In the genomic region with DNA sequence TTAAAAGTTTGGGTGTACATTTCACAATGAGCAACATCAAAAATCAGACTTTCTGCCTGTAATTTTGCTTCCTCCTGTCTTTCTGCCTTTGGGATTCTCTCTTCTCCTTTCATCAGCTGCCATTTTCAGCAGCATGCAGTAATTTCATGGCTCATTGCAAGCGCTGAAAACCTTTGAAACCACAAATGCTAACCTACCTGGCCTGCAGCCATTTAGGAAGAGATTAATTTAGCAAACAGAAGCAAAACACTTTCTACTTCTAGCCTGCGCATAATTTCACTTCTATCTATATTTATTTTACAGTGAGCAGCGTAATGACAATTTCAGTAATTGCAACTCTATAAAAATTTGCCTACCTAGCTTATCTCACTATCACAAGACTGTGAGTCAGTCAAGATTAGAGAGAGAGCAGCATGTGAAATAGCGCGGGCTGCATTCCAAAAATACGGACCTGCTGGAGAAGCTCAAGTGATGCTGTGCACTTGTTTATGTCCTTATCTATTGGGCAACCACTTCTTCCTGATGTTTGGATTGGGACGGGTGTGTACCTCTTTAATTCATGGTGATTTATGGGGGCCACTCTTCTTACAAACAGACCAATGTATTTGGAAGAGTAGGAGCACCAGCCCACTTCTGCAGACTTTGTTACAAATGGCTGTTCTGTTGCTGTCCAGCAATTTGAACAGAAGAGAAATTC, we compare ENCODE assay signal across 7 mouse cellular contexts.
DNase-seq lines count a peak whose midpoint lies in the region; ATAC-seq and TF ChIP-seq lines count a peak whose summit lies in the region.

No protein-coding gene starts in this region.

- H3K36me3 ChIP-seq in heart, embryonic 16.5 days (ENCODE audit: control insufficient read depth, insufficient read depth), result no peaks in the 10 kb centered on the region
- H3K36me3 ChIP-seq in midbrain, postnatal 0 days (ENCODE audit: insufficient read depth, low read length), result no peaks in the 10 kb centered on the region

- WGBS in heart, embryonic 16.5 days, result 25% methylated on average over 7 of the region's 7 CpGs
- 48% methylated on average over 7 of the region's 7 CpGs for WGBS in midbrain, postnatal 0 days

- H3K4me1 ChIP-seq in heart, embryonic 16.5 days (ENCODE audit: control insufficient read depth, insufficient read depth, low read length), result peaks cover 4% of the 10 kb centered on the region
- 0 out of 2 replicates have a peak, but pooled peaks cover 3% of the 10 kb centered on the region for H3K4me1 ChIP-seq in midbrain, postnatal 0 days (ENCODE audit: insufficient read depth, low read length)

- H3K27ac ChIP-seq in heart, embryonic 16.5 days (ENCODE audit: low read length), result no peak overlapping the region
- H3K27ac ChIP-seq in midbrain, postnatal 0 days (ENCODE audit: low read depth, low read length), result no peak overlapping the region
- H3K27ac ChIP-seq in layer of hippocampus, adult 2 months, result no peak overlapping the region

- peak; percentile 16 to 29 for DNase-seq in layer of hippocampus, postnatal 14 days (ENCODE audit: low spot score in 2 of 2)
- DNase-seq in layer of hippocampus, adult 9-10 months (ENCODE audit: low spot score), result no peak
- DNase-seq in cerebellum, adult 18-20 months, result peak; percentile 71 to 72
- DNase-seq in midbrain, postnatal 0 days (ENCODE audit: low spot score), result peak; percentile 60
- DNase-seq in layer of hippocampus, adult 2 months (ENCODE audit: low spot score in 2 of 2), result no peak
- no peak for DNase-seq in frontal cortex, postnatal 14 days (ENCODE audit: low spot score in 2 of 2)

- ATAC-seq in heart, embryonic 16.5 days (replicated peaks; ENCODE audit: extremely low read depth, insufficient read depth, low FRiP score), result no peak
- ATAC-seq in midbrain, postnatal 0 days (ENCODE audit: low FRiP score), result no peak

- H3K9ac ChIP-seq in heart, embryonic 16.5 days (ENCODE audit: low read length), result no peak overlapping the region
- no peak overlapping the region for H3K9ac ChIP-seq in midbrain, postnatal 0 days (replicated peaks; ENCODE audit: low read length, poor library complexity, severe bottlenecking)

- no peaks in the 10 kb centered on the region for H3K9me3 ChIP-seq in heart, embryonic 16.5 days (replicated peaks; ENCODE audit: control insufficient read depth, low read length)
- H3K9me3 ChIP-seq in midbrain, postnatal 0 days (ENCODE audit: low read length), result no peaks in the 10 kb centered on the region

- peak overlapping the region; percentile 34 for H3K4me3 ChIP-seq in heart, embryonic 16.5 days (ENCODE audit: low read length)
- no peak overlapping the region for H3K4me3 ChIP-seq in midbrain, postnatal 0 days (ENCODE audit: low read depth, low read length)
- no peak overlapping the region for H3K4me3 ChIP-seq in layer of hippocampus, adult 2 months

- H3K4me2 ChIP-seq in heart, embryonic 16.5 days (ENCODE audit: low read depth, low read length), result peak overlapping the region; percentile 60
- H3K4me2 ChIP-seq in midbrain, postnatal 0 days (ENCODE audit: low read depth, low read length, poor library complexity, severe bottlenecking), result no peak overlapping the region

- no peak for TF ChIP-seq CTCF in midbrain, postnatal 0 days (IDR thresholded peaks at IDR 0.05)
- no peak for TF ChIP-seq CTCF in layer of hippocampus, adult 2 months (conservative IDR thresholded peaks at IDR 0.05)

- no peaks in the 10 kb centered on the region for H3K27me3 ChIP-seq in heart, embryonic 16.5 days (ENCODE audit: control insufficient read depth, insufficient read depth, low read length)
- H3K27me3 ChIP-seq in midbrain, postnatal 0 days (ENCODE audit: insufficient read depth, low read length), result no peaks in the 10 kb centered on the region

Comparison
In these comparisons a context has a peak if more than half of its experiments do, and no peak if none do; other contexts are left out.
1. DNase-seq: peak in layer of hippocampus, postnatal 14 days (2 of 2), cerebellum, adult 18-20 months (2 of 2) and midbrain, postnatal 0 days (single experiment); none in layer of hippocampus, adult 9-10 months (single experiment), layer of hippocampus, adult 2 months (0 of 2) and frontal cortex, postnatal 14 days (0 of 2).